Mouse (Mus musculus) midbrain, embryonic 14.5 days (tissue): ENCODE results near the gene Nrip1. TPM values are rescaled to one million over a fixed set of nuclear protein-coding genes. Genes with fewer than 3 reads are reported as not detected.

ENCODE experiments used
- ATAC-seq: fragments of 200-750 bp; cut with Nextera tagmentation; 2 replicates; pipeline ENCODE4 v1.8.0; 2017; ENCODE audit warnings: moderate number of reproducible peaks, moderate library complexity; ENCODE audit not compliant: low FRiP score, low TSS enrichment
- DNase-seq: peaks from one replicate; pipeline ENCODE4 v3.0.0-alpha.2; 2015
- H3K27ac ChIP-seq: fragments of 300-500 bp; sonication (generic); replicated peaks from 2 replicates; pipeline ENCODE4 v1.5.1; 2014; ENCODE audit warnings: mild to moderate bottlenecking, low read depth, low read length, moderate library complexity
- H3K27me3 ChIP-seq: fragments of 300-500 bp; sonication (generic); 2 replicates; pipeline ENCODE4 v1.6.1; 2014; ENCODE audit warnings: low read length, control low read depth, mixed read lengths; ENCODE audit not compliant: control insufficient read depth, insufficient read depth
- H3K36me3 ChIP-seq: fragments of 300-500 bp; sonication (generic); 2 replicates; pipeline ENCODE4 v1.6.1; 2014; ENCODE audit warnings: low read length, control low read depth; ENCODE audit not compliant: control insufficient read depth, insufficient read depth
- H3K4me1 ChIP-seq: fragments of 300-500 bp; sonication (generic); 2 replicates; pipeline ENCODE4 v1.6.1; 2014; ENCODE audit warnings: mild to moderate bottlenecking, antibody characterized with exemption, low read length, control low read depth; ENCODE audit not compliant: control insufficient read depth, insufficient read depth
- H3K4me2 ChIP-seq: fragments of 300-500 bp; sonication (generic); 2 replicates; pipeline ENCODE4 v1.6.1; 2014; ENCODE audit warnings: mild to moderate bottlenecking, low read length, moderate library complexity
- H3K4me3 ChIP-seq: fragments of 300-500 bp; sonication (generic); replicated peaks from 2 replicates; pipeline ENCODE4 v1.5.1; 2014; ENCODE audit warnings: low read depth, low read length
- H3K9ac ChIP-seq: fragments of 300-500 bp; sonication (generic); replicated peaks from 2 replicates; pipeline ENCODE4 v1.6.1; 2014; ENCODE audit warnings: mild to moderate bottlenecking, low read length, moderate library complexity
- H3K9me3 ChIP-seq: fragments of 300-500 bp; sonication (generic); 2 replicates; pipeline ENCODE4 v1.6.1; 2016; ENCODE audit warnings: low read length, control low read depth, mixed read lengths; ENCODE audit not compliant: control insufficient read depth
- WGBS: fragments of 180-500 bp; shearing (Covaris S2); extraction: QIAGEN DNeasy Blood & Tissue Kit; methylation state at CpG from one replicate; pipeline ENCODE4 v1.1.7; 2014; 5-methylcytosine and 5-hydroxymethylcytosine counted together
- polyA plus RNA-seq: library from polyadenylated mRNA; unstranded; fragments of >200 nt; fragmentation: Nextera tagmentation; extraction: Ambion mirVana; gene quantifications from 2 replicates; pipeline ENCODE4 v1.2.1, GENCODE M21; 2014

Gene Nrip1
- polyA plus RNA-seq, 1 experiment from 2014 or later: 34.7 TPM

GRCm38 (mm10) chr16:76309280-76309679 lies 64.3 kb downstream of the Nrip1 start:
- 78% methylated on average over 7 of the region's 7 CpGs for WGBS
- DNase-seq (no peak), ATAC-seq (no peak)
- Histone ChIP-seq H3K36me3 (no peaks in the 10 kb centered on the region), H3K9me3 (no peaks in the 10 kb centered on the region), H3K27ac (0 out of 2 replicates have a peak overlapping the region, but pooled peaks have one; percentile 20), H3K4me2 (no peak overlapping the region), H3K4me3 (no peak overlapping the region), H3K27me3 (no peaks in the 10 kb centered on the region), H3K4me1 (no peaks in the 10 kb centered on the region), H3K9ac (no peak overlapping the region)

GRCm38 (mm10) chr16:76307039-76307438 lies 66.6 kb downstream of the Nrip1 start:
- 82% methylated on average over 3 of the region's 3 CpGs for WGBS
- Histone ChIP-seq H3K27ac (no peak overlapping the region), H3K4me2 (no peak overlapping the region), H3K9me3 (no peaks in the 10 kb centered on the region), H3K9ac (no peak overlapping the region), H3K4me3 (no peak overlapping the region), H3K4me1 (no peaks in the 10 kb centered on the region), H3K36me3 (no peaks in the 10 kb centered on the region), H3K27me3 (no peaks in the 10 kb centered on the region)
- no peak for ATAC-seq
- DNase-seq: no peak

DNA sequence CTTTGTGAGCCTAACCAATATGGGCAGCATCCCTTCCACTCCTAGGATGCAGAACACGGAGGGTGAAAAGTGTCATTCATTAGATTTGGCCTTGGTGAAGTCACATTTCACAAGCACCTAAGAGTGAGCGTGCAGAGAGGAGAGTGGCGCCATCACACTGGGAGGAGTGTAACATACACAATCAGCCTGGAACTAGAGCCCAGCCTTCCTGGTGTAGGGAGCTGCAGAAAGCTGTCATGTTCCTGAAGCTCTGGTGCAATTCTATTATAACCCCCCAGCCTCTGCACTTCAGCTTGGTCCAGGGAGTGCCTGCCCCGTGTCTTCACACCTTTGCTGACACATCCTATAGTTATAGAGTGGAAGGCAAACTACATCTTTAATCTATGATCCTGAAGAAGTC lies 67.2 kb downstream of the Nrip1 start:
- 96% methylated on average over 4 of the region's 4 CpGs for WGBS
- H3K4me2 ChIP-seq: no peak overlapping the region
- H3K9me3 ChIP-seq: no peaks in the 10 kb centered on the region
- DNase-seq (no peak), ATAC-seq (no peak)
- H3K27ac ChIP-seq: no peak overlapping the region
- H3K4me3 ChIP-seq: no peak overlapping the region
- H3K36me3 ChIP-seq: no peaks in the 10 kb centered on the region
- H3K4me1 ChIP-seq: no peaks in the 10 kb centered on the region
- H3K9ac ChIP-seq: no peak overlapping the region
- H3K27me3 ChIP-seq: no peaks in the 10 kb centered on the region

- no peaks in the 10 kb centered on the region for H3K27me3 ChIP-seq
- WGBS: 90% methylated on average over 6 of the region's 6 CpGs
- no peak overlapping the region for H3K4me2 ChIP-seq
- DNase-seq (no peak), ATAC-seq (no peak)
- H3K36me3 ChIP-seq: no peaks in the 10 kb centered on the region
- 0 out of 2 replicates have a peak, but pooled peaks cover 5% of the 10 kb centered on the region for H3K4me1 ChIP-seq
- no peaks in the 10 kb centered on the region for H3K9me3 ChIP-seq
- no peak overlapping the region for H3K9ac ChIP-seq
- no peak overlapping the region for H3K4me3 ChIP-seq
- no peak overlapping the region for H3K27ac ChIP-seq
Measured at GRCm38 (mm10) chr16:76303436-76303835, 70.2 kb downstream of the Nrip1 start.

GRCm38 (mm10) chr16:76301728-76302050 lies 71.9 kb downstream of the Nrip1 start:
- no peak overlapping the region for H3K27ac ChIP-seq
- DNase-seq (no peak), ATAC-seq (no peak)
- H3K4me3 ChIP-seq: no peak overlapping the region
- H3K27me3 ChIP-seq: no peaks in the 10 kb centered on the region
- H3K9ac ChIP-seq: no peak overlapping the region
- peaks cover 5% of the 10 kb centered on the region; the same call in 1 of the 2 replicates for H3K4me1 ChIP-seq
- 57% methylated on average over 7 of the region's 7 CpGs for WGBS
- no peaks in the 10 kb centered on the region for H3K36me3 ChIP-seq
- no peak overlapping the region for H3K4me2 ChIP-seq
- no peaks in the 10 kb centered on the region for H3K9me3 ChIP-seq

DNA sequence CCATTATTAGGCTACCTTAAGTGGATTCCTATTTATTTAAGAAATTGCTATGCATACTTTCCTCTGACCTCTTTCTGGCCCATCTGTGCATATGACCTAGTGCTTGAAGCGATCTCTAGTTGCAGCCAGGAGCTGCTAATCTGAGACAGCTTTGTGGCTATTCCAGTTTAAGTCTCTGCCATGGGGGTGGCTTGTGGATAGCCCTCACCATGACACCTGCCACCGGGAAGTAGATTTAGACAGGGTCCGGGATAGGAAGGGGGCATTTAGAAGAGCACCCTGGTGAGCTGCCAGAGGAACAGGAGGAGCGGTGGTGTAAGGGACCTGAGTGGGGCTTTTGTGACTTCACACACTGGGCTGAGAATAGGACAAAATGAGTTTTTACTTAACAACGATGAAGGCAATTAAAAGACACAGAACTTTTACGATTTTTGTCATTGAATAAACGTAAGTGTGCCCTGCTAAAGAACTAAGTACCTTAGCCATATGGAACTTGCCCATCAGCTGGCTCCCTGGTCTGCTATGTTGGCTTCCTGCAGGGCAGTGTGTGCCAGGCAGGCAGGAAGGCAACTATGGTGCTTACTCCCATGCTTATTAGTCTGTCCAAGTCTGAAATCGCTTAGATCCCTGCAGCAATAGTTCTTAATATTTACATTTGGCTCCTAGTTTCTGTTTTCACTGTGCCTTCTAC lies 72.4 kb downstream of the Nrip1 start:
- Histone ChIP-seq H3K4me1 (peaks cover 5% of the 10 kb centered on the region; the same call in 1 of the 2 replicates), H3K9ac (no peak overlapping the region), H3K9me3 (no peaks in the 10 kb centered on the region), H3K27me3 (no peaks in the 10 kb centered on the region), H3K4me2 (no peak overlapping the region), H3K27ac (no peak overlapping the region), H3K36me3 (no peaks in the 10 kb centered on the region), H3K4me3 (no peak overlapping the region)
- no peak for ATAC-seq
- no peak for DNase-seq
- 75% methylated on average over 8 of the region's 8 CpGs for WGBS

- H3K27me3 ChIP-seq: no peaks in the 10 kb centered on the region
- H3K4me1 ChIP-seq: peaks cover 5% of the 10 kb centered on the region; the same call in 1 of the 2 replicates
- H3K4me2 ChIP-seq: no peak overlapping the region
- H3K9me3 ChIP-seq: no peaks in the 10 kb centered on the region
- H3K9ac ChIP-seq: no peak overlapping the region
- no peak overlapping the region for H3K4me3 ChIP-seq
- no peak for DNase-seq
- H3K27ac ChIP-seq: no peak overlapping the region
- H3K36me3 ChIP-seq: no peaks in the 10 kb centered on the region
- ATAC-seq: no peak
- WGBS: 96% methylated on average over 6 of the region's 6 CpGs
Measured at GRCm38 (mm10) chr16:76300452-76300851, 73.2 kb downstream of the Nrip1 start.

DNA sequence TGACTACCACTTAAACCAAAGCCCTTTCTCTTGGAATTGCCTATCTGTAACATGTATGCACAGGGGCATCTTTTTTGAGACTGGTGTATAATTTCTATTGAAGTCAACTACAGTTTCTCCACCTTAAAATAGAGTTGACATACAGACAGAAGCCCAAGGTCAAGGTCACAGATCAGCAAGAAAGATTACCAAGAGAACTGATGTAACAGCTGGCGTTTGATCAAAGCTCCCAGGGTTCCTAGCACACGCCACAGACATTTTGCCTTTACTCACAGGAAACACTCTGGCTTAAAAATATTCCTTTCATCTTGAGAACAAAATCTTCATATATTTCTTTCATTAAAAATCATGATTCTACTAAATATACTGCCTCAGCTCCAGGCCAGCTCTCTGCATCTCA lies 74.1 kb downstream of the Nrip1 start:
- Histone ChIP-seq H3K4me3 (no peak overlapping the region), H3K9ac (no peak overlapping the region), H3K4me2 (no peak overlapping the region), H3K27ac (no peak overlapping the region), H3K36me3 (no peaks in the 10 kb centered on the region), H3K4me1 (peaks cover 5% of the 10 kb centered on the region; the same call in 1 of the 2 replicates), H3K9me3 (no peaks in the 10 kb centered on the region), H3K27me3 (no peaks in the 10 kb centered on the region)
- no peak for ATAC-seq
- WGBS: 38% methylated on average over 2 of the region's 2 CpGs
- DNase-seq: peak; percentile 29

DNA sequence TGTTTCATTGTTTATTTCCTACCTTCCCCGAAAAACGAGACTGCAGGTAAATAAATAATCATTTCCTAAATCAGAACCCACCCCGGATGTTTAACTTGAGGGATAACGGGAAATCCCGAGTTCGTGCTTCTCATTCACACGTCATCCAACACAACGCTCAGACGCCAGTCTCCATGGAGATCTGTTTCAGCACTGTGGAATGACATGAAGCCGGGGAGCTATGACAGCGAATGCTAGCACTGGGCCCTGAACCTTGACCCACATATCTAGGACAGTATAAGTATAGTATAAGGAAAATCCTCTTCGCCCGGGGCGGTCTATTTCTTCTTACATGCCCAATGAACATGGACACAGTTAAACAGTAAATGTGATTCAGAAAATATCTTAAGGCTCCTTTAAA lies 78.3 kb downstream of the Nrip1 start:
- Histone ChIP-seq H3K36me3 (peaks cover 33% of the 10 kb centered on the region), H3K9me3 (no peaks in the 10 kb centered on the region), H3K4me1 (peaks cover 5% of the 10 kb centered on the region; the same call in 1 of the 2 replicates), H3K27ac (no peak overlapping the region), H3K4me3 (no peak overlapping the region), H3K9ac (no peak overlapping the region), H3K27me3 (no peaks in the 10 kb centered on the region), H3K4me2 (no peak overlapping the region)
- DNase-seq (peak; percentile 42), ATAC-seq (no peak)
- 62% methylated on average over 14 of the region's 14 CpGs for WGBS
